Mouse (Mus musculus) hindbrain, embryonic 12.5 days (tissue): ENCODE data around the gene Acyp1. TPM values are rescaled to one million over a fixed set of nuclear protein-coding genes. Genes with fewer than 3 reads are reported as not detected.

Source experiments
- ATAC-seq: fragments of 200-750 bp; cut with Nextera tagmentation; 2 replicates; pipeline ENCODE4 v1.8.0; 2017; ENCODE audit warnings: moderate TSS enrichment; ENCODE audit not compliant: low FRiP score
- H3K27ac ChIP-seq: fragments of 300-500 bp; sonication (generic); 2 replicates; pipeline ENCODE4 v1.5.1; 2016; ENCODE audit warnings: mild to moderate bottlenecking
- H3K27me3 ChIP-seq: fragments of 300-500 bp; sonication (generic); 2 replicates; pipeline ENCODE4 v1.6.1; 2016; ENCODE audit warnings: mild to moderate bottlenecking
- H3K36me3 ChIP-seq: fragments of 300-500 bp; sonication (generic); 2 replicates; pipeline ENCODE4 v1.6.1; 2016; ENCODE audit warnings: mild to moderate bottlenecking
- H3K4me1 ChIP-seq: fragments of 300-500 bp; sonication (generic); 2 replicates; pipeline ENCODE4 v1.6.1; 2016
- H3K4me2 ChIP-seq: fragments of 300-500 bp; sonication (generic); replicated peaks from 2 replicates; pipeline ENCODE4 v1.6.1; 2016; ENCODE audit warnings: mild to moderate bottlenecking
- H3K4me3 ChIP-seq: fragments of 300-500 bp; sonication (generic); 2 replicates; pipeline ENCODE4 v1.5.1; 2016; ENCODE audit warnings: mild to moderate bottlenecking
- H3K9ac ChIP-seq: fragments of 300-500 bp; sonication (generic); 2 replicates; pipeline ENCODE4 v1.6.1; 2016; ENCODE audit warnings: mild to moderate bottlenecking, moderate library complexity
- H3K9me3 ChIP-seq: fragments of 300-500 bp; sonication (generic); replicated peaks from 2 replicates; pipeline ENCODE4 v1.6.1; 2016; ENCODE audit warnings: mild to moderate bottlenecking
- WGBS: fragments of 180-500 bp; shearing (Covaris S2); methylation state at CpG from one replicate; pipeline ENCODE4 v1.1.7; 2016; 5-methylcytosine and 5-hydroxymethylcytosine counted together
- polyA plus RNA-seq: library from polyadenylated mRNA; unstranded; fragments of >200 nt; fragmentation: Nextera tagmentation; extraction: Ambion mirVana; gene quantifications from 2 replicates; pipeline ENCODE4 v1.2.1, GENCODE M21; 2016

Acyp1 gene
- polyA plus RNA-seq: 62.2 and 67.9 TPM in 2 replicates

DNA sequence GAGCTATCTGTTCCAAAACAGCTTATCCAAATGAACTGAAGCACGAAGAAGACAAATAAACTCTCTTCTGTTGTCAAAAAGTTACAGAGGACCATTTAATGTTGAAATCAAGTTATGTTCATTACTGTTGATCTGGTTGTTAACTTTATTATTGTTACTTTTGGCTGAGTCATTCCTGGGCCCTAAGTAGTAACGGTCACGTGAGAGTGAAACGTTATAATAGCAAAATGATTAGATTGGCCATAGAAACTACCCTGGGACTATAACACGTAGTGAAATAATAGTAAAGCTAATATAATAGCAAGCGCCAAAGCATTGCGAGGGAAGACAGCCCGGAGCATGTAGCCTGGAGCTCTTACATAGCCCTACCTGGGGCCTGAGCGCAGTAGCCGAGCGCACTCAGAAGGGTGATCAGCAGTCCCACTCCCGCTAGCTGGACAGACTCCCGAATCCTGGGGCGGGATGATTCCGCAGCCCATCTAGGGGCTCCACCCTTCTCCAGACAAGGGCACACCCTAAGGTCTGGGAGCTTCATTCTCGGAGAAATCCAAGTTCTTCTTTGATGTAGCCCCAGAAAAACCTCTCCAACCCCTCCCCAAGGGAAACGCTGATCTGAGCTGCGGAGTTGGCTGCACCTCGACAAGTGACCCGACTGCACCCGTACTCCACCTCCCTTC is at the start of gene Acyp1:
Acyp1 (minus strand) TSS at position 630 of the 677 bp plus-strand sequence.
- 9% methylated on average over 20 of the region's 21 CpGs for WGBS
- H3K4me2 ChIP-seq: peak within 1 kb of the TSS; percentile 84

DNA sequence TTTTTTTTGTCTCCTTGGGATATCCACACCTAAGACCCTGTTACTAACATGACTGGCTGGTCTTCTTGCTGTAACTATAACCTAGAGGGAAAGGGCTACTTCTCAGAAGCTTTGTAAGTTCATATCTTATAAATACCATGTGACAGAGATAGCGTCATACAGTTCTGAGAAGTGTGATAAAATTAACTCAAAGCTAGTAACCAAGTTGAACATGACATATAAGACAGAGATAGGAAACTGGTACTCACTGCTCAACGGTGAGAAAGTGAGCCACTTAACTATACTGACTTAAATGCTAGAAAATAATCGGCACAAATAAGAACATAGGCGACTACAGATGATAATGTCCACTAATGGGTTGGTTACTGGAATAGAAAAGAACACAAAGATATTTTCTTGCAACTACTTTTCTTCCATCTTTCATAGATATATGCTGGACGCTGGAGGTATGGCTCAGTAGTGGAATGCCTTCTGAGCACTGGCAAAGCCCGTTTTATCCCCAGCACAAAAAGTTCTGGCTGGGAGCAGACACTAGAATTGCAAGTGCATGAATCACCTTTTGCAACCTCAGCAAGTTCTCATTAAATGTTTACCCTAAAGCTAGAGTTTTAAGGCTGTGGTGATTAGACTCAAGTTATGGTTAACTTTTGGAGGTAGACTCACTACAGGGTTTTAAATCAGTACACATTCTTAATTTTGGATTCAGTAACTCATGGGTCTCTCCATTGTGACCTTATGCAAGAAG is 49.5 kb upstream of the Acyp1 start:
- ATAC-seq: no peak
- Histone ChIP-seq H3K27ac (no peak overlapping the region), H3K27me3 (no peaks in the 10 kb centered on the region), H3K4me2 (peak overlapping the region; percentile 68), H3K4me1 (peaks cover 16% of the 10 kb centered on the region), H3K36me3 (peaks cover 23% of the 10 kb centered on the region), H3K9me3 (no peaks in the 10 kb centered on the region), H3K9ac (no peak overlapping the region), H3K4me3 (peak overlapping the region; percentile 97; the same call in 1 of the 2 replicates)
- 88% methylated on average over 6 of the region's 6 CpGs for WGBS

More for the DNA sequence above, at the start of gene Acyp1:
- ATAC-seq: peak; percentile 76
- peaks cover 8% of the 10 kb centered on the region for H3K4me1 ChIP-seq
- H3K9ac ChIP-seq: peak within 1 kb of the TSS; percentile 63
- no peaks in the 10 kb centered on the region for H3K36me3 ChIP-seq
- H3K4me3 ChIP-seq: peak within 1 kb of the TSS; percentile 54
- 0 out of 2 replicates have a peak within 1 kb of the TSS, but pooled peaks have one; percentile 40 for H3K27ac ChIP-seq
- H3K27me3 ChIP-seq: peaks cover 17% of the 10 kb centered on the region; the same call in 1 of the 2 replicates
- H3K9me3 ChIP-seq: no peaks in the 10 kb centered on the region

DNA sequence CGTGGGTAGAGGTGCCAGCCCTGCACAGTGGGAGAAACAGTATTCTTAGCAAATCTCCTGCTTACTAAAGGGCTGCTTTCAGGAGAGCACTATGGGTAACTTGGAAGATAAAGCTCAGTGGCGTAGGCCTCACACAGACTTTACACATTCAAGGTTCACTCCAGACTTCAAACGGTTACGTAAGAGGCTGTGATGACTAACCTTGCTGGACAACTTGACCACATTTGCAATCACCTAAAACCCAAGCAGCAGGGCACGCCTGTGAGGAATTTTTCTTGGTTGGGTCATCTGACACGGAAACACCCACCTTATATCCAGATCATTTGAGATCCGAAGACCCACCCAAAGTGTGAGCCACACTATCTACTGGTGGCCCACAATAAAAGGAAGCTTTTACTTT is 41.9 kb upstream of the Acyp1 start:
- no peak overlapping the region for H3K4me3 ChIP-seq
- H3K9me3 ChIP-seq: no peaks in the 10 kb centered on the region
- no peaks in the 10 kb centered on the region for H3K27me3 ChIP-seq
- 94% methylated on average over 7 of the region's 7 CpGs for WGBS
- H3K9ac ChIP-seq: no peak overlapping the region
- ATAC-seq: no peak
- H3K4me2 ChIP-seq: no peak overlapping the region
- no peak overlapping the region for H3K27ac ChIP-seq
- no peaks in the 10 kb centered on the region for H3K4me1 ChIP-seq
- H3K36me3 ChIP-seq: peaks cover 74% of the 10 kb centered on the region

DNA sequence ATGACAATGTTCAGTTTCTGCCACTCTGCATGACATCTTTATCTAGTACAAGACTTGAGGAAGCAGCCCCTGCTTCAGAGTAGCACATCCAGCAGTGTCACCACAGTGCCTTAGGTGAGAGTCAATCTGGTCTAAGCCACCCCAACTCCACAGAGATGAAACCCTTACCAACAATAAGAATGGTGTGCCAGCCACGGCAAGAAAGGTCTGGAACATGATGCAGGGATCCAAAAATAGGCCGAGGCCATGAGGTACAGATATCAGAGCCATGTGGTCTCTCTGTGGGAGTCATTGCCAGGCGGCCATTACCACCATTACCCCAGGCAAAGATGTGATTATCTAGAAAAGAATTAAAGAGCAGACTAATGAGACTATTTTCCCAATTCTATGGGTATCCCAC is 20.4 kb upstream of the Acyp1 start:
- Histone ChIP-seq H3K27me3 (no peaks in the 10 kb centered on the region), H3K36me3 (peaks cover 94% of the 10 kb centered on the region), H3K4me3 (no peak overlapping the region), H3K27ac (no peak overlapping the region), H3K9ac (no peak overlapping the region), H3K9me3 (no peaks in the 10 kb centered on the region), H3K4me1 (no peaks in the 10 kb centered on the region), H3K4me2 (no peak overlapping the region)
- ATAC-seq: no peak
- 76% methylated on average over 3 of the region's 3 CpGs for WGBS

DNA sequence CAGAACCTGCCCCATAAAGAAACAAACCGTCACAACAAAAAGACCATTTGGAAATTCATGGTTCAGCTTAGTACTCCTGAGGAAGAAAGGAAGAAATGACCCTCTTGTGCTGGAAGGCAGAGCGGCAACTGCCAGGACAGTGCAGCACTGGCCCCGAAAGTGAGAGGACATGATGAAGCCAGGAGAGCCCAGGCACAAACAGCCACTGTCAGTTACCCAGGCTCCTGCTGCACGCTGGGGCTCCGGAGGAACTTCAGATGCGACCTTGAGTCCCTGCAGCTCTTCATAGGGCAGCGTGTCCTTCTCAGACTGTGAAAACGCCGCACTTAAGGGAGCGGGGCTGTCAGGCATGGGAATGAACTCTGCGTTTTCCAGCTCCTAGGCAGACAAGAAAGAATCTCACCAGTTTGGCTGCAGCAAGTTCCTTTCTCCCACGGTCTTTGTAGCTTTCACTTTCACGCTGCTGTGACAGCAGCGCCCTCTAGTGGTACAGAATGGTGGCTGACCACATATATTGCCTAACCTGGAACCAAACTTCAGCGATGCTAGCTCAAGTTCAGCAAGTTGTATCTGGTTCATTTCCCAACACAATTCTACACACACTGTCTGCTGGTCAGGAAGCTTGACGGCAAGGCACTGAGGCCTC is 17.1 kb upstream of the Acyp1 start:
- Histone ChIP-seq H3K9ac (no peak overlapping the region), H3K4me2 (no peak overlapping the region), H3K4me3 (no peak overlapping the region), H3K27ac (no peak overlapping the region), H3K36me3 (peaks cover 92% of the 10 kb centered on the region), H3K4me1 (no peaks in the 10 kb centered on the region), H3K9me3 (no peaks in the 10 kb centered on the region), H3K27me3 (no peaks in the 10 kb centered on the region)
- 52% methylated on average over 16 of the region's 16 CpGs for WGBS
- ATAC-seq: no peak; the same call in 1 of the 2 replicates

DNA sequence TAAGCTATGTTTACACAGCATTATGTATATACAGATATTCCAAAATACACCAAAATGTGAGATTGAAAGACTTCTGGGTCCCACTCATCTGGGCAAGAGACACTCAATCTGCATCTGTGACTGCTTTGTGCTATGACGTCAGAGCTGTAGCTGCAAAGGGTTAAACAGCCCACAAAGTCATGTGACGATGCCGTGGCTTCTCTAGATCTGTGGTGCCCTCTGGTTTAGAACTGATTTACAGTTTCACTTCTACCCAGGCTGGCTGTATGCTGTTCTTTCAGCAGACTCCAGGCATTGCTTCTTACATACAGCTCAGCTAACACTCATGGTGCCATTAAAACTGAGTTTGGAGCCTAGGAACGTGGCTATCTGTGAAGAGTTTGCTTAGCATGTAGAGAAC is 16.5 kb upstream of the Acyp1 start:
- no peaks in the 10 kb centered on the region for H3K9me3 ChIP-seq
- 82% methylated on average over 4 of the region's 4 CpGs for WGBS
- no peaks in the 10 kb centered on the region for H3K27me3 ChIP-seq
- no peak overlapping the region for H3K27ac ChIP-seq
- peaks cover 92% of the 10 kb centered on the region for H3K36me3 ChIP-seq
- H3K4me3 ChIP-seq: no peak overlapping the region
- no peaks in the 10 kb centered on the region for H3K4me1 ChIP-seq
- ATAC-seq: no peak
- no peak overlapping the region for H3K4me2 ChIP-seq
- no peak overlapping the region for H3K9ac ChIP-seq

DNA sequence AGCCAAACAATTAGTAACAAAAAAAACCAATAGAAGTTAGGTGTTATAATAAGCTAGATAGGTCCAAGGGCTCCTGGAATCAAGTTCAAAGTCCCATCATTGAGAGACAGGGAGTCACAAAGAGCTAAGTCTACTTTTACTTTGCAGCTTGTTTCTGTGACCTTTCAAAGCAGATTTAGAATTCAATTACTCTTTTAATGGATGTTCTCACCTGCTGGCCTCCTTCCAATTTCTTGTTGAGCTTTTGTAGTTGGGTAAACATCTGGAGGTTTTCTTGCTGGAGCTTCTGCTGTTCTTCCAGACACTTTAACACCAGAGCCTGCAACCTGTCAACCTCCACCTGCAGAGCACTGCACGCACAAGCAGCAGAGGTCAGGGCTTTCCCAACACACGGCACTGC is 15.0 kb upstream of the Acyp1 start:
- Histone ChIP-seq H3K4me3 (no peak overlapping the region), H3K27ac (no peak overlapping the region), H3K36me3 (peaks cover 85% of the 10 kb centered on the region), H3K27me3 (no peaks in the 10 kb centered on the region), H3K9me3 (no peaks in the 10 kb centered on the region), H3K4me1 (no peaks in the 10 kb centered on the region), H3K4me2 (no peak overlapping the region), H3K9ac (no peak overlapping the region)
- 85% methylated on average over 2 of the region's 2 CpGs for WGBS
- no peak for ATAC-seq

DNA sequence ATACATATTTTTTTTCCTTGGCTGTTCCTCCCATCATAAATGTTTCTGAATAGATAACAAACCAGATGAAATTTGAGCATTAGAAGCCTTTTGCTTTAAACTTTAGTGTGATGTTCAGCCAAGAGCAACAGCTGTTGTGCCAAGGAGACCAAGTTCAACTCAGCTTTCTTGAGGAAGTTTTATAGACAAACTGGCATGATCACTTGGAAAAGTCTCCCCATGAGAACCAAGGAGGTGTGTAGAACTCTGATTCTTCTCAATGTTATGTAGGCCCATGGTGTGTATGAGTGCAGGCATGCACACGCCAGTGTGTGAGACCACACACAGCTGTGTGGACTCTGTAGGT is 10.6 kb upstream of the Acyp1 start:
- no peaks in the 10 kb centered on the region for H3K4me1 ChIP-seq
- no peak overlapping the region for H3K4me3 ChIP-seq
- H3K27ac ChIP-seq: no peak overlapping the region
- no peaks in the 10 kb centered on the region for H3K9me3 ChIP-seq
- WGBS: 85% methylated on average over 1 of the region's 1 CpGs
- H3K27me3 ChIP-seq: no peaks in the 10 kb centered on the region
- no peak overlapping the region for H3K4me2 ChIP-seq
- peaks cover 49% of the 10 kb centered on the region for H3K36me3 ChIP-seq
- no peak for ATAC-seq
- H3K9ac ChIP-seq: no peak overlapping the region

DNA sequence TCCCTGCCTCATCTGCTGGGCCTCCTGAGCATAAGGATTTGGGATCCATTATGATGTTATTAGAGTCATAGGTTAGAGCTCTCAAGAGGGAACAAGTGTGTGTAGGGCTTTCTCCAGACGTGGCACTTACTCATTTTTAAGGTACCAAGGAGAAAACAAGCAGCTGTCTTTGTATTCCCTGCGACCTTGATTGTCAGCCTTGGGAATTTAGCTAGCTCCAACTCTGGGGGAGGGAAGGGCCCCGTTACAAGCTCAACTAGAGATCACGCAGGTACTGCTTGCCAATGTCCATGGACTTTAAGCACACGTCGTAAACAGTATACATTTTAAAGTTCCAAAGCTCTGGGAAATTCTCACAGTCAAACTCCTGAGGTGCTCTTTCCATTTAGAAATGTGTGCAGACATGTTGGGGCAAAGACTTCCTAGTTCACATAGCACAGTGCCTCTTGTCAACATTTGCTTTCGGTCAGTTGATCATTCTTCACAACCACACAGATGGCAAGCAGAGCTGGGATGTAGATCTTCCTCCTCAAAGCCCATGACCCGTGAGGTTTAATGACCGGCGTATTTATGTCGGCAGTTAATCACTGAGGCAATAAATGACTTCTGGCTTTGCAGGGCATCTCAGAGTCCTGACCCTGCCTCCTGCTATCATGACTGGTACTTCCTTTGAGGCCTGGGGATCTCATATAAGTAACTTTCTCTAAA is 10.0 kb upstream of the Acyp1 start:
- no peaks in the 10 kb centered on the region for H3K4me1 ChIP-seq
- WGBS: 83% methylated on average over 11 of the region's 11 CpGs
- no peak overlapping the region for H3K4me2 ChIP-seq
- peaks cover 46% of the 10 kb centered on the region for H3K36me3 ChIP-seq
- ATAC-seq: no peak
- H3K9ac ChIP-seq: no peak overlapping the region
- H3K9me3 ChIP-seq: no peaks in the 10 kb centered on the region
- no peak overlapping the region for H3K4me3 ChIP-seq
- H3K27me3 ChIP-seq: no peaks in the 10 kb centered on the region
- no peak overlapping the region; the same call in 1 of the 2 replicates for H3K27ac ChIP-seq

DNA sequence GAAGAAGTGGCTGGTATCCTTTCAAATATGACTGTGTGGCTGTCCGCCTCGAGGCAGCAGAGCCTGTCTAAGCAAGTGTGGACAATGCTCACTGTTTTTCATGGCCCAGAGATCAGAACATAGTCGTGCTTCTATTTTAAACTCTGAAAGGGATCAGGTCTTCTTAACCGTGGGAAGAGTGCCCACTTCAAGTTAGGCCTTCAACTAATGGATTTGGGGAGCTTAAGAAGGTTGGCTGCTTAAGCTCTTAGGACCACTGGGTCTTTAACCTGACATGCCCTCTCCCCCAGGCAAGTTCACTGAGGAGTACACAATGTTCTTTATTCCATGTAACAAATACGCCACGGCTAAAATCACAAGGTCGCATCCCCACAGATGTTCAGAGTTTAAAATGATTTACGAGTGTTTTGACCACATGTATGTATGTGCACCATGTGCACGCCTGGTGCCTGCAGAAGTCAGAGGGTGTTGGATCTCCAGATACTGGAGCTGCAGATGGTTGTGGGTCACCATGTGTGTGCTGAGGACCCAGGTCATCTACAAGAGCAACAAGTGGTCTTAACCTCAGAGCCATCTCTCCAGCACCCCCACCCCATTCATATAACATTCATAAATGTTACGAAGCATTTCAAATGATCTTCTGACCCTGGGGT is 9.2 kb upstream of the Acyp1 start:
- peak overlapping the region; percentile 23; the same call in 1 of the 2 replicates for H3K27ac ChIP-seq
- no peak for ATAC-seq
- 83% methylated on average over 10 of the region's 10 CpGs for WGBS
- no peaks in the 10 kb centered on the region for H3K4me1 ChIP-seq
- H3K9me3 ChIP-seq: no peaks in the 10 kb centered on the region; the same call in 1 of the 2 replicates
- no peak overlapping the region for H3K9ac ChIP-seq
- H3K4me2 ChIP-seq: no peak overlapping the region
- no peaks in the 10 kb centered on the region for H3K27me3 ChIP-seq
- H3K4me3 ChIP-seq: no peak overlapping the region
- peaks cover 40% of the 10 kb centered on the region for H3K36me3 ChIP-seq

DNA sequence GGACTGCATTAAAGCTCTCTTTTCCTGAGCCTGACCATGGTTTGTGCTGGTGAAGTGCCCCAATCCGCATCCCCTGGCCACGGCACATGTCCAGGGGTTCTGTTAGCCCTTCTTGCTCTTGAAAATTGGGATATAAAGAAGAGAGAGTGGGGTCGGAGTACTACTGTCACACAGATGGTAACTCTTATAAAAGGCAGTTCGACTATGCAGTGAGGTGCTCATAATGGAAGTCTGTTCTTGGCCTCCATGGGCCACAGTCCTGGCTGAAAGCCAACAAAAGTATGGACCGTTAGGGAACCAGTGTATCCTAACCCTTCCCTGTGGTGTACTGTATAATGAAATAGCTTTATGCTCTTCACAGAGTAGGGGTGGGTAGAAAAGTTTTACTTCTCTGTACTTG is 8.7 kb upstream of the Acyp1 start:
- Histone ChIP-seq H3K27me3 (no peaks in the 10 kb centered on the region), H3K9me3 (no peaks in the 10 kb centered on the region; the same call in 1 of the 2 replicates), H3K4me1 (no peaks in the 10 kb centered on the region), H3K4me3 (no peak overlapping the region), H3K36me3 (peaks cover 34% of the 10 kb centered on the region), H3K27ac (no peak overlapping the region), H3K4me2 (no peak overlapping the region), H3K9ac (no peak overlapping the region)
- ATAC-seq: no peak
- 77% methylated on average over 5 of the region's 5 CpGs for WGBS
